Mouse (Mus musculus): ENCODE results near the gene Susd1. TPM values are rescaled to one million over a fixed set of nuclear protein-coding genes. Genes with fewer than 3 reads are reported as not detected.

Susd1 gene
- polyA plus RNA-seq (2012; rRNA removed) (15.5 and 18.1 TPM in 2 replicates), polyA plus RNA-seq (2014; fragmentation: Nextera tagmentation; extraction: Ambion mirVana) (5.8 and 7.0 TPM in 2 replicates)

- peak; percentile 85 for ATAC-seq (ENCODE audit: insufficient read depth)
- no peaks in the 10 kb centered on the region for H3K36me3 ChIP-seq (replicated peaks; ENCODE audit: control insufficient read depth, insufficient read depth, low read depth)
- no peaks in the 10 kb centered on the region for H3K9me3 ChIP-seq (ENCODE audit: control insufficient read depth, low read length)
- TF ChIP-seq EP300 (IDR thresholded peaks at IDR 0.05; ENCODE audit: low read depth): no peak
- TF ChIP-seq CTCF (IDR thresholded peaks at IDR 0.05; ENCODE audit: low read depth): no peak
- H3K4me1 ChIP-seq (replicated peaks; ENCODE audit: control insufficient read depth in 2 of 2, insufficient read depth in 2 of 2, low read length in 1 of 2): peaks cover 39 to 58% of the 10 kb centered on the region in 2 experiments
- H3K9ac ChIP-seq (replicated peaks): peak within 1 kb of the TSS; percentile 82
- under 1% methylated on average over 75 of the region's 75 CpGs for WGBS (ENCODE audit: insufficient replicate concordance)
- H3K4me2 ChIP-seq (ENCODE audit: low read depth): peak within 1 kb of the TSS; percentile 100
- DNase-seq (ENCODE audit: low read depth in 3 of 3, low spot score in 3 of 3): peak; percentile 50 to 61 (median 55)
- H3K4me3 ChIP-seq (ENCODE audit: insufficient read depth in 1 of 2, low read depth in 2 of 2, low read length in 2 of 2): peak within 1 kb of the TSS; percentile 65
- H3K27me3 ChIP-seq (ENCODE audit: control insufficient read depth, insufficient read depth, low read length): no peaks in the 10 kb centered on the region
- H3K27ac ChIP-seq: peak within 1 kb of the TSS; percentile 69
These were observed at the start of gene Susd1 for GRCm38 (mm10) chr4:59437990-59438854. TSS of gene Susd1 (minus strand) at chr4:59438633.

DNA sequence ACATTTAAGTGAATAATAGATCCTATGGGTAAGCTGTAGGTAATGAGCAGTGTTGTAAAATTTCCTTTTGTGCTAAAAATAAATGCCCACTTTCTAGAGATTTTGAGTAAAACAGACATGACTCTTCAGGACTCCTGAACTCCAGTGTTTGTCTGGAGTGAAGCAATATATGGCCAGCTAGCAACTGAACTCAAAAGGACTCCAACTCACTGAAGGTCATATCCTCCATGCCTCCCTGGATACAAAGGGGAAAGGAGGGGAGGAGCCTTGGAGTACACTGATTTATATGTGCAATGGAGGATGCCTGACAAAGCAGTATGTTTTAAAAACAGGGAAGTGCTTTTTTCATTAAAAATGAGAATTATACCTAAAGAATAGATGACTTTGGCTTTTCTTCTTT is 32.9 kb upstream of the Susd1 start:
- no peak overlapping the region for H3K4me3 ChIP-seq (ENCODE audit: insufficient read depth in 1 of 2, low read depth in 2 of 2, low read length in 2 of 2)
- H3K4me1 ChIP-seq (replicated peaks; ENCODE audit: control insufficient read depth in 2 of 2, insufficient read depth in 2 of 2, low read length in 1 of 2): peaks cover 0 to 10% of the 10 kb centered on the region in 2 experiments; a peak in 2 of 4 replicates
- no peaks in the 10 kb centered on the region for H3K27me3 ChIP-seq (ENCODE audit: control insufficient read depth, insufficient read depth, low read length)
- no peak overlapping the region for H3K4me2 ChIP-seq (ENCODE audit: low read depth)
- H3K36me3 ChIP-seq (replicated peaks; ENCODE audit: control insufficient read depth, insufficient read depth, low read depth): peaks cover 18% of the 10 kb centered on the region
- ATAC-seq (ENCODE audit: insufficient read depth) (peak; percentile 55; the same call in 1 of the 2 replicates), DNase-seq (ENCODE audit: low read depth in 3 of 3, low spot score in 3 of 3) (no peak)
- TF ChIP-seq CTCF (IDR thresholded peaks at IDR 0.05; ENCODE audit: low read depth) (no peak), EP300 (IDR thresholded peaks at IDR 0.05; ENCODE audit: low read depth) (no peak)
- no peak overlapping the region for H3K27ac ChIP-seq
- H3K9ac ChIP-seq (replicated peaks): no peak overlapping the region
- no peaks in the 10 kb centered on the region for H3K9me3 ChIP-seq (ENCODE audit: control insufficient read depth, low read length)

GRCm38 (mm10) chr4:59465449-59465848 is 27.0 kb upstream of the Susd1 start:
- DNase-seq (ENCODE audit: low read depth in 3 of 3, low spot score in 3 of 3): no peak
- TF ChIP-seq EP300 (IDR thresholded peaks at IDR 0.05; ENCODE audit: low read depth) (no peak), CTCF (IDR thresholded peaks at IDR 0.05; ENCODE audit: low read depth) (no peak)
- no peak overlapping the region for H3K9ac ChIP-seq (replicated peaks)
- H3K27ac ChIP-seq: no peak overlapping the region
- no peak overlapping the region for H3K4me2 ChIP-seq (ENCODE audit: low read depth)
- no peak for ATAC-seq (ENCODE audit: insufficient read depth)
- H3K4me3 ChIP-seq (ENCODE audit: insufficient read depth in 1 of 2, low read depth in 2 of 2, low read length in 2 of 2): no peak overlapping the region
- no peaks in the 10 kb centered on the region for H3K9me3 ChIP-seq (ENCODE audit: control insufficient read depth, low read length)
- no peaks in the 10 kb centered on the region for H3K27me3 ChIP-seq (ENCODE audit: control insufficient read depth, insufficient read depth, low read length)
- 31% methylated on average over 2 of the region's 2 CpGs for WGBS (ENCODE audit: insufficient replicate concordance)
- peaks cover 2 to 18% of the 10 kb centered on the region in 2 experiments; a peak in 3 of 4 replicates for H3K4me1 ChIP-seq (replicated peaks; ENCODE audit: control insufficient read depth in 2 of 2, insufficient read depth in 2 of 2, low read length in 1 of 2)
- H3K36me3 ChIP-seq (replicated peaks; ENCODE audit: control insufficient read depth, insufficient read depth, low read depth): no peaks in the 10 kb centered on the region

DNA sequence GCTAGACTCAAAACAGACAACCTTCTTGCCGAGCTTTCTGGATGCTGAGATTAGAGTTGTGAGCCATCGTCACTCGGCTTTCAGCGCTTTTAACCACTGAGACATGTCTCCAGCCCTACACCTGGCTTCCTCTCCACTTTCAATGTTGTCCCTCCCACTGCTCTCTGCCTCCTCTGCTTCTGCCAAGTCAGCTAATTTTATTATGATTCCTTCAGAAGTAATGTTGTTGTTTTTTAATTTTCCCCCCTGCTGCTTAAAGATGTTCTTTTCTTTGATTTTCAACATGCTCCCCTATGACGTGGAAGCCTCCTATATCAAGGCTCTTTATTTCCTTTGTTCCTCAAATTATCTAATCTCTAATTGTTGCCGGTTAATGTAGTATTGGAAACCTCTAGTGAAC is 26.2 kb upstream of the Susd1 start:
- Histone ChIP-seq H3K4me3 (ENCODE audit: insufficient read depth in 1 of 2, low read depth in 2 of 2, low read length in 2 of 2) (no peak overlapping the region), H3K27ac (no peak overlapping the region), H3K9me3 (ENCODE audit: control insufficient read depth, low read length) (no peaks in the 10 kb centered on the region), H3K4me2 (ENCODE audit: low read depth) (no peak overlapping the region), H3K4me1 (replicated peaks; ENCODE audit: control insufficient read depth in 2 of 2, insufficient read depth in 2 of 2, low read length in 1 of 2) (peaks cover 2 to 18% of the 10 kb centered on the region in 2 experiments; a peak in 3 of 4 replicates), H3K27me3 (ENCODE audit: control insufficient read depth, insufficient read depth, low read length) (no peaks in the 10 kb centered on the region), H3K36me3 (replicated peaks; ENCODE audit: control insufficient read depth, insufficient read depth, low read depth) (no peaks in the 10 kb centered on the region), H3K9ac (replicated peaks) (no peak overlapping the region)
- 51% methylated on average over 6 of the region's 6 CpGs for WGBS (ENCODE audit: insufficient replicate concordance)
- no peak for TF ChIP-seq CTCF (IDR thresholded peaks at IDR 0.05; ENCODE audit: low read depth)
- TF ChIP-seq EP300 (IDR thresholded peaks at IDR 0.05; ENCODE audit: low read depth): no peak
- ATAC-seq (ENCODE audit: insufficient read depth): no peak
- DNase-seq (ENCODE audit: low read depth in 3 of 3, low spot score in 3 of 3): no peak

DNA sequence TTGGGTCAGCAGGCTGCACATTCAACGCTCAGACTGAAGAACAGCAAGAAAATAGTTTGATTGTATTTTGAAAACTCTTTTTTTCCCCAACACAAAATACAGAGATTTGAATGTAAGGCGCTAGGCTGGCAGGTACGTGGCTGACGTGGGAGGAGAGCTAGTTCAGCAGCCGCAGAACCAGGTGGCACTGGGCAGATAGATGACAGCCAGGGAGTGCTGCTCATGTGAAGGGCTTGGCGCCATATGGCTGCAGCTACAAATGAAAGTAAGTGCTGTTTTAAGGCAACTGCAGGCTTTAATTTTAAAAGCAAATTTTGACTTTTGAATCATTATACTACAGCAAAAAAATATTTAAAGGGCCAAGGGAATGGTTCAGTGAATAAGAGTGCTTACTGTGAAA is 24.1 kb upstream of the Susd1 start:
- ATAC-seq (ENCODE audit: insufficient read depth): no peak
- TF ChIP-seq CTCF (IDR thresholded peaks at IDR 0.05; ENCODE audit: low read depth) (no peak), EP300 (IDR thresholded peaks at IDR 0.05; ENCODE audit: low read depth) (no peak)
- no peaks in the 10 kb centered on the region for H3K27me3 ChIP-seq (ENCODE audit: control insufficient read depth, insufficient read depth, low read length)
- H3K4me3 ChIP-seq (ENCODE audit: insufficient read depth in 1 of 2, low read depth in 2 of 2, low read length in 2 of 2): no peak overlapping the region
- no peak overlapping the region for H3K27ac ChIP-seq
- no peaks in the 10 kb centered on the region for H3K36me3 ChIP-seq (replicated peaks; ENCODE audit: control insufficient read depth, insufficient read depth, low read depth)
- peaks cover 2 to 16% of the 10 kb centered on the region in 2 experiments; a peak in 2 of 4 replicates for H3K4me1 ChIP-seq (replicated peaks; ENCODE audit: control insufficient read depth in 2 of 2, insufficient read depth in 2 of 2, low read length in 1 of 2)
- WGBS (ENCODE audit: insufficient replicate concordance): 62% methylated on average over 6 of the region's 6 CpGs
- H3K9ac ChIP-seq (replicated peaks): no peak overlapping the region
- H3K4me2 ChIP-seq (ENCODE audit: low read depth): no peak overlapping the region
- H3K9me3 ChIP-seq (ENCODE audit: control insufficient read depth, low read length): no peaks in the 10 kb centered on the region
- no peak for DNase-seq (ENCODE audit: low read depth in 3 of 3, low spot score in 3 of 3)

Data from liver, embryonic 14.5 days (tissue).